Mouse (Mus musculus): Measurements from ENCODE around the gene Otud5.

DNA sequence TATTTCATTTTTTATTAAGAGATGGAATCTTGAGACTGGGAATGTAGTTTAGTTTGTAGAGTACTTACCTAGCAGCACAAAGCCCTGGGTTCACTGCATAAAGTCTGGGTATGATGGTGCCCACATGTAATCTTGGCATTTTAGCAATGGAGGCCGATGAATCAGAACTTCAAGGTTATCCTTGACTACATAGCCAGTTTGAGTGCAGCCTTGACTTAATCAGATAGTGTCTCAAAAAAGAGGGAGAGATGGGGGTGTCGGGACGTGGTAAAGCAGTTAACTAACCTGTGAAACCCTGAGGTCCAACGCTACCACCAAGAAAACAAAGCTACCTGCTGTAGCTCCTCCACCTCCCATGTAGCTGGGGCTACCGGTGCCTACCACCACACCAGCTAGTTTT, 63.3 kb downstream of the Otud5 start:
- no peak for TF ChIP-seq CTCF (IDR thresholded peaks at IDR 0.05; ENCODE audit: borderline replicate concordance, insufficient read depth, low read depth, low read length)
- TF ChIP-seq POLR2A (IDR thresholded peaks at IDR 0.05; ENCODE audit: borderline replicate concordance, insufficient read depth, low read length) = no peak

Measured in cerebellum, adult 2 months (tissue).